Mouse (Mus musculus) bone marrow macrophage, adult 2 months (primary cell): ENCODE data around the gene Elof1. TPM values are rescaled to one million over a fixed set of nuclear protein-coding genes. Genes with fewer than 3 reads are reported as not detected.

ENCODE experiments used
- H3K27ac ChIP-seq: 2 replicates; pipeline ENCODE4 v1.5.1; 2012; ENCODE audit warnings: low read depth, low read length; ENCODE audit not compliant: insufficient read depth
- H3K4me1 ChIP-seq: 2 replicates; pipeline ENCODE4 v1.6.1; 2012; ENCODE audit warnings: low read length; ENCODE audit not compliant: control insufficient read depth, insufficient read depth
- H3K4me3 ChIP-seq: 2 replicates; pipeline ENCODE4 v1.5.1; 2012; ENCODE audit warnings: mild to moderate bottlenecking, low read length, moderate library complexity; ENCODE audit not compliant: insufficient read depth
- CTCF ChIP-seq: IDR thresholded peaks from 2 replicates; pipeline ENCODE4 v1.5.1; 2012; ENCODE audit warnings: low read depth, mild to moderate bottlenecking, low read length, moderate library complexity
- POLR2A ChIP-seq: IDR thresholded peaks from 2 replicates; pipeline ENCODE4 v1.6.1; 2012; ENCODE audit warnings: mild to moderate bottlenecking, low read depth, low read length, borderline replicate concordance
- polyA plus RNA-seq: library from polyadenylated mRNA; stranded (reverse); fragments of >200 nt; gene quantifications from 2 replicates; pipeline ENCODE4 v1.2.4, GENCODE M21; 2012; ENCODE audit not compliant: missing spikeins, insufficient read depth, insufficient read length

The Elof1 gene
- polyA plus RNA-seq, 1 experiment, result 62.3 TPM

DNA sequence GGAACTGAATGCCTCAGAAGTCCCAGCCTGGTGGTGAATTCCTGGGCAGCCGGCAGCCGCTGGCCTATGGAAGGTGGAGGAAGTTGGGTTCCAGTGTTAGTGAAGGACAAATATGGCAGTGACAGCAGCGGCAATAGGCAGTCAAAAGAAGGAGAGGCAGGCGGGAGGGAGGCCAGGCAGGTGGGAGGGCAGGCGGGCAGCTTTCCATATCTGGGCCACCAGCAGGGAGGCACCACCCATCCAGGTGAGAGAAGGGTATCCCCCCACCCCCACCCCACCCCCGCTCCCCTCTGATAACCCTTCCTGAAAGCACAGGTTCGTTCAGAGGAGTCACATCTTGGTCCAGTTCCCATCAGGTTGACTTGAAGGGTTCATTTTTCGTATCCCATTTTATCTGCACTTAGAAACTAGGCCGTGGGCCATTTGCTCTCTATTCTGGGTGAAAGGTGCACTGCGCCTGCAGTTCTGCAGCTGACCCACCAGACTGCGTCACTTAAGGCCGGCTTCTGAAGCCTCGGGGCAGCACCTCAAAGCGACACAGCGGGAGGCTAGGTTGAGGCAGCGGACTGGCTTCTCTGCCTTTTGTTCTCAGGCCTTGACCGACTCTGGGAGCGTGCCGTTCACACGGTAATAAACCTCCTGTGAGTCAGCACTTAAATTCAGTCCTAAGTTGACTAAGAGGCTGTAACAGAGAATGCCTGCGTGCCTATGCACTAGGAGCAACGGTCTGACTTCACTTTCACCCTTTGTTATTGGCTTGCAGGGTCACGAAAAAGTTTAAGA lies 20.0 kb upstream of the Elof1 start:
- TF ChIP-seq CTCF (no peak), POLR2A (no peak)
- Histone ChIP-seq H3K4me1 (no peaks in the 10 kb centered on the region), H3K27ac (no peak overlapping the region), H3K4me3 (no peak overlapping the region)

GRCm38 (mm10) chr9:22135644-22136390 lies 18.8 kb upstream of the Elof1 start, which contains the start of gene Acp5:
Gene Acp5 (minus strand): TSS chr9:22135711.
- no peak for TF ChIP-seq POLR2A
- no peak for TF ChIP-seq CTCF
- no peak within 1 kb of the TSS for H3K27ac ChIP-seq
- peaks cover 7% of the 10 kb centered on the region for H3K4me1 ChIP-seq
- no peak within 1 kb of the TSS for H3K4me3 ChIP-seq

DNA sequence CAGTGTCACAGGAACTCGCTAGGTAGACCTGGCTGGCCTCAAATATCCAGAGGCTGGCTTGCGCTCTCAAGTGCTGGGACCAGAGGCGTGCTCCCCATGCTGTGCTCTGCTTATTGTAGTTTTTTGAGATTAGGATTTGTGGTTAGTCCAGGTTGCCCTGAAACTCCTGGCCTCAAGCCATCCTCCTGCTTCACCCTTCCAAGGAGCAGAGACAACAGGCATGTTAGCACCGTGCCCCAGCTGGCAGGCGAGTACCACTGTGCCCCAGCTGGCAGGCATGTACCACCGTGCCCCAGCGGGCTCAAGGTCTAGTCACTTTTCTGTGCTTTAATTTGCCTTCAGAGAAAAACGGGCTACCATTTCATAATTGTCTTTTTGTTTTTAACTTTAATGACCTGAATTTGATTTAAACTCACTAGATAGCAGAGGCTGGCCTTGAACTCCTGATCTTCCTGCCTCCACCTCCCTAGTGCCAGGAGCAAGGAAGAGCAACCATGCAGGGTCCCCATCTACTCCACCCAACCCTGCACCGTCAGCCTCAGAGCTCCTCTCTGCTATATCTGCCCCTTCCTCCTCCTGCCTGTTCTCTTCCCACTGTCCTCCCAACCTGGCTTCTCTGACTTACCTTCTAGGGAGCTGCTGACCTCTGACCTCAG lies 18.1 kb upstream of the Elof1 start:
- TF ChIP-seq CTCF (no peak), POLR2A (no peak)
- no peak overlapping the region for H3K4me3 ChIP-seq
- H3K27ac ChIP-seq, result no peak overlapping the region
- H3K4me1 ChIP-seq, result peaks cover 7% of the 10 kb centered on the region

GRCm38 (mm10) chr9:22134246-22134890 lies 17.4 kb upstream of the Elof1 start:
- Histone ChIP-seq H3K4me3 (no peak overlapping the region), H3K4me1 (peaks cover 7% of the 10 kb centered on the region), H3K27ac (no peak overlapping the region)
- TF ChIP-seq CTCF (no peak), POLR2A (no peak)

- H3K4me3 ChIP-seq, result no peak overlapping the region
- no peak overlapping the region for H3K27ac ChIP-seq
- H3K4me1 ChIP-seq, result peaks cover 7% of the 10 kb centered on the region
- TF ChIP-seq CTCF (no peak), POLR2A (no peak)
Observed at GRCm38 (mm10) chr9:22132220-22132619, 15.2 kb upstream of the Elof1 start.

- TF ChIP-seq POLR2A, result no peak
- TF ChIP-seq CTCF, result no peak
- H3K4me3 ChIP-seq, result no peak overlapping the region
- peaks cover 7% of the 10 kb centered on the region for H3K4me1 ChIP-seq
- no peak overlapping the region for H3K27ac ChIP-seq
Observed at GRCm38 (mm10) chr9:22131226-22131981, 14.4 kb upstream of the Elof1 start.

DNA sequence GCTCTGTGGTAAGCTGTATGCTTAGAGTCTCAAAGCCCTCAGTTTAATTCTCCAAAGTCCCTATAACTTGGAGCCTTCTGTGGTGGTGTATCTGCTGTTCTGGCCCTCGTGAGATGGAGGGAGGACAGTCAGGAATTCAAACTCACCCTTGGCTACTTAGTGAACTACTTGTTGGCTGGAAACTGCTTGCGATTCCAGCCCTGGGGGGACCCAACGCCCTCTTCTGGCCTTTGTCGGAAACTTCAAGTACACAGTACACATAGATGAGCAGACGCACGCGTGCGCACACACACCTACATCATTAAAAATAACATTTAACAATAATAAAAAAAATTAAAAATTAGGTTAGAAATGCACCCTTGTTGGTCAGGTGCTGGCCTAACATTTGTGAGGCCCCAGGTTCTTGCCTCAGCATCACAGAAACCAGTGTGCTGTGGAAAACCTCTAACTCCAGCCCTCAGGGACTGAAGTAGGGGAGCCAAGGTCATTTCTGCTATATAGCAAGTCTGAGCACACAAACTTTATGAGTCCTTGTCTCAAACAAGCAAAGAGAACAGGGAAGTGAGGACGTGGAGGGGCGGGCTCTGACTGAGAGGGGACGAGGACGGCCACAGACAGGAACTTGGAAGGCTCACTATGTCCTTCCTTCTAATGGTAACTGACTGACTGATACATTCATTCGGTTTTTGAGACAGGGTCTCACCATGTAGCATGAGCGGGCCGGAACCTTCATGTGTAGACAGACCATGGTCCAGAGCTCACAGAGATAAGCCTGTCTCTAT lies 8.5 kb upstream of the Elof1 start:
- Histone ChIP-seq H3K4me1 (peaks cover 28% of the 10 kb centered on the region), H3K4me3 (no peak overlapping the region), H3K27ac (peak overlapping the region; percentile 62)
- no peak for TF ChIP-seq POLR2A
- 0 out of 2 replicates have a peak, but pooled peaks have one; percentile 9 for TF ChIP-seq CTCF

GRCm38 (mm10) chr9:22124169-22124568 lies 7.2 kb upstream of the Elof1 start:
- Histone ChIP-seq H3K4me3 (no peak overlapping the region), H3K4me1 (peaks cover 32% of the 10 kb centered on the region), H3K27ac (no peak overlapping the region)
- TF ChIP-seq CTCF, result no peak
- no peak for TF ChIP-seq POLR2A
